Mouse (Mus musculus): ENCODE results near the gene Rpl7l1. TPM values are rescaled to one million over a fixed set of nuclear protein-coding genes. Genes with fewer than 3 reads are reported as not detected.
"Not testable (repeated sequence)": the region's sequence is repeated elsewhere in the genome, so short reads cannot be mapped to it uniquely, and the experiment has no call there.

Rpl7l1 gene
- polyA plus RNA-seq, 1 experiment from 2014 or later = 93.4 TPM

GRCm38 (mm10) chr17:46774131-46774472, 8.4 kb downstream of the Rpl7l1 start:
- H3K4me1 ChIP-seq (replicated peaks) = peaks cover 22% of the 10 kb centered on the region
- H3K9ac ChIP-seq = peak overlapping the region; percentile 88; the same call in 1 of the 2 replicates
- peaks cover 52% of the 10 kb centered on the region for H3K36me3 ChIP-seq
- H3K27ac ChIP-seq (replicated peaks) = no peak overlapping the region; the same call in 1 of the 2 replicates
- H3K9me3 ChIP-seq = no peaks in the 10 kb centered on the region
- no peak for ATAC-seq (ENCODE audit: low read depth)
- WGBS = 43% methylated on average over 2 of the region's 2 CpGs
- H3K4me3 ChIP-seq = no peak overlapping the region
- no peaks in the 10 kb centered on the region for H3K27me3 ChIP-seq
- peak overlapping the region; percentile 80 for H3K4me2 ChIP-seq

DNA sequence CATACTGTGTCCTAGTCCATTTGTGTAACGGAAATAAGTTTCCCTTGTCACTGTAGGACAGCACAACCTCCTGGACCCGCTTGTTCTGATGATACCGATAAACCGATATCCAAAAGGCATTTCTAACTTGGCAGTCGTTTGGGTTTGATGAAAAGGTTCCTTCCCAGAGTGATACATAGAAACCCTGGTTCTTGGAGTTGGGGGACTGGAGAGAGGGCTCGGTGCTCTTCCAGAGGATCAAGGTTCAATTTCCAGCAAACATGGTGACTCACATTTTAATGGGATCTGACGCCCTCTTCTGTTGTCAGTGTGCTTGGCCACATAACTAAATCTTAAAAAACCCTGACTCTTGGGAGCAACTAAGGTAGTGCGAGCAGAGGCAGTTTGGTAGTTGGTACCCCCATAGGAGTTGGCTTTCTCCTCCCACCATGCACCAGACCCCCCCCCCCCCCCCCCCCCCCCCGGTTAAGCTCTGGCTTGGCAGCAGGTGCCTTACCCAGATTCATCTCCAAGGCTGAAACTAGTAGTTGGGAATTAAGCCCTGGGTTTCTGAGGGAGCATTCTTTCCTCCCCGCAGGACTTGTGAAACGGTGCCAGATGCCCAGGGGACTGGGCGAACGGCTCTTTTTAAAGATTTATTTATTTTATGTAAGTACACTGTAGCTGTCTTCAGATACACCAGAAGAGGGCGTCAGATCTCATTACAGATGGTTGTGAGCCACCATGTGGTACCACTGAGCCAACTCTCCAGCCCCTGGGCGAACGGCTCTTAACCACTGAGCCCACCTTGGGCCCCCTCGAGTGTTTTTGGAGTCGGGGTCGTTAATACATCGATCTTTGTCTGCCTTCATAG, 9.0 kb downstream of the Rpl7l1 start:
- no peaks in the 10 kb centered on the region for H3K9me3 ChIP-seq
- H3K9ac ChIP-seq = peak overlapping the region; percentile 88
- peaks cover 22% of the 10 kb centered on the region for H3K4me1 ChIP-seq (replicated peaks)
- H3K4me3 ChIP-seq = peak overlapping the region; percentile 92
- peaks cover 46% of the 10 kb centered on the region for H3K36me3 ChIP-seq
- peak overlapping the region; percentile 80; the same call in 1 of the 2 replicates for H3K27ac ChIP-seq (replicated peaks)
- H3K27me3 ChIP-seq = no peaks in the 10 kb centered on the region
- ATAC-seq (ENCODE audit: low read depth) = no peak
- 9% methylated on average over 19 of the region's 20 CpGs for WGBS
- peak overlapping the region; percentile 80 for H3K4me2 ChIP-seq

GRCm38 (mm10) chr17:46772404-46773277, 9.8 kb downstream of the Rpl7l1 start, which contains the start of gene 2310039H08Rik:
Gene 2310039H08Rik, plus strand, starts transcription at chr17:46772635.
- H3K9me3 ChIP-seq = no peaks in the 10 kb centered on the region
- peak within 1 kb of the TSS; percentile 80 for H3K4me2 ChIP-seq
- under 1% methylated on average over 50 of the region's 50 CpGs for WGBS
- H3K9ac ChIP-seq = peak within 1 kb of the TSS; percentile 88
- peaks cover 37% of the 10 kb centered on the region for H3K36me3 ChIP-seq
- peaks cover 22% of the 10 kb centered on the region for H3K4me1 ChIP-seq (replicated peaks)
- ATAC-seq (ENCODE audit: low read depth) = peak; percentile 93
- H3K27me3 ChIP-seq = no peaks in the 10 kb centered on the region
- peak within 1 kb of the TSS; percentile 92 for H3K4me3 ChIP-seq
- peak within 1 kb of the TSS; percentile 80 for H3K27ac ChIP-seq (replicated peaks)

DNA sequence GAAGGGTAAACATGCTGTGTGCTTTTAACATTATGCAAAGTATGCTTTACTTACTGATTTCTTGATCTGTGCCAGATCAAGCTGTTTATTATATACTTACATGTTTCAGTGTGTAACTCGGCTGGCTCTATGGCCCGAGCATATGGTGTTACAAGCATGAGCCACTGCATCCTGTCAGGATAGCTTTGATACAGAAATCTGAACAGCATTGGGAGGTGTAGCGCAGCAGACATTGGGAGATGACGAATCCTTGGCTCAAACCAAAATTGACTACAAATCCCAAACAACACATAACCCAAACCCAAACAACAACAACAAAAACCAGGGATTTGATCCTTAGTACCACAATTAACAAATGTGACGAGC, 10.5 kb downstream of the Rpl7l1 start:
- Histone ChIP-seq H3K27me3 (no peaks in the 10 kb centered on the region), H3K4me2 (peak overlapping the region; percentile 80), H3K4me3 (peak overlapping the region; percentile 92), H3K9ac (peak overlapping the region; percentile 88), H3K4me1 (replicated peaks) (peaks cover 22% of the 10 kb centered on the region), H3K27ac (replicated peaks) (peak overlapping the region; percentile 80), H3K9me3 (no peaks in the 10 kb centered on the region), H3K36me3 (peaks cover 31% of the 10 kb centered on the region)
- 14% methylated on average over 5 of the region's 5 CpGs for WGBS
- peak; percentile 41 for ATAC-seq (ENCODE audit: low read depth)

DNA sequence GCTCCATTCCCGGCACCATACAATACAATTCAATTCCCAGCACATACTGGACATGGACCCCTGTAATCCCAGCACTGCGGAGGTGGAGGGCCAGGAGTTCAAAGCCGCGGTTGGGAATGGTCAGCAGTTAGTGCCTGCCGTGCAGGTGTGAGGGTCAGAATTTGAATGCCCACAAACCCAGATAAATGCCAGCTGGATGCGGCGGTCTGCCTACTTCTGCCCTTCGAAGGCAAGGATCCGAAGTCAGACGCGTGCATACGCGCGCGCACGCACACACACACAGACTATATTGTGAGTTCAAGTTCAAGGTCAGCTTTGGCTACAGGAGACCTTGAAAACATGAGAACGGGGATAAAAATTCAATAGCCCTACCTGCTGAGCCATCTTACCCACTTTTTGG, 10.9 kb downstream of the Rpl7l1 start:
- ATAC-seq (ENCODE audit: low read depth) = no peak
- H3K36me3 ChIP-seq = peaks cover 27% of the 10 kb centered on the region
- H3K27ac ChIP-seq (replicated peaks) = peak overlapping the region; percentile 80
- no peaks in the 10 kb centered on the region for H3K9me3 ChIP-seq
- WGBS = 65% methylated on average over 17 of the region's 17 CpGs
- peak overlapping the region; percentile 92 for H3K4me3 ChIP-seq
- H3K27me3 ChIP-seq = no peaks in the 10 kb centered on the region
- H3K4me1 ChIP-seq (replicated peaks) = peaks cover 22% of the 10 kb centered on the region
- H3K9ac ChIP-seq = peak overlapping the region; percentile 88
- H3K4me2 ChIP-seq = peak overlapping the region; percentile 80

DNA sequence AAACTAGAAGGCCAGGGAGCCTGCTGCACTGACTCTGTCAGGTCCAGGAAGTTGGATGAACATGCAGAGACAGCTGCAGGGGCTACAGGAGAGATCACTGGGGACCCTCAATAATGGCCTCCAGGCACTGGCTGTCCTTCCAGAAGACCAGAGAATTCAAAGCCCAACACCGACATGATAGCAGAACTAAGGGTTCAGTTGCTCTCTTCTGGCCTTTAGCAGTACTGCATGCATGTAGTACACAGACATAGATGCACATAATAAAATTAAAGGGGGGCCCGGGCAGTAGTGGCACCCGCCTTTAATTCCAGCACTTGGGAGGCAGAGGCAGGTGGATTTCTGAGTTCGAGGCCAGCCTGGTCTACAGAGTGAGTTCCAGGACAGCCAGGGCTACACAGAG, 11.4 kb downstream of the Rpl7l1 start:
- H3K36me3 ChIP-seq = peaks cover 21% of the 10 kb centered on the region
- peaks cover 22% of the 10 kb centered on the region for H3K4me1 ChIP-seq (replicated peaks)
- H3K9ac ChIP-seq = no peak overlapping the region
- no peak for ATAC-seq (ENCODE audit: low read depth)
- H3K27me3 ChIP-seq = no peaks in the 10 kb centered on the region
- no peak overlapping the region for H3K4me3 ChIP-seq
- 89% methylated on average over 4 of the region's 4 CpGs for WGBS
- no peaks in the 10 kb centered on the region for H3K9me3 ChIP-seq
- H3K27ac ChIP-seq (replicated peaks) = no peak overlapping the region
- no peak overlapping the region for H3K4me2 ChIP-seq

- WGBS = 91% methylated on average over 11 of the region's 11 CpGs
- H3K27me3 ChIP-seq = no peaks in the 10 kb centered on the region
- no peak for ATAC-seq (ENCODE audit: low read depth)
- H3K4me3 ChIP-seq = no peak overlapping the region
- peaks cover 16% of the 10 kb centered on the region for H3K36me3 ChIP-seq
- H3K9me3 ChIP-seq = no peaks in the 10 kb centered on the region
- no peak overlapping the region for H3K27ac ChIP-seq (replicated peaks)
- H3K9ac ChIP-seq = no peak overlapping the region
- peaks cover 22% of the 10 kb centered on the region for H3K4me1 ChIP-seq (replicated peaks)
- no peak overlapping the region for H3K4me2 ChIP-seq
Measured at GRCm38 (mm10) chr17:46770546-46770945, 11.9 kb downstream of the Rpl7l1 start.

DNA sequence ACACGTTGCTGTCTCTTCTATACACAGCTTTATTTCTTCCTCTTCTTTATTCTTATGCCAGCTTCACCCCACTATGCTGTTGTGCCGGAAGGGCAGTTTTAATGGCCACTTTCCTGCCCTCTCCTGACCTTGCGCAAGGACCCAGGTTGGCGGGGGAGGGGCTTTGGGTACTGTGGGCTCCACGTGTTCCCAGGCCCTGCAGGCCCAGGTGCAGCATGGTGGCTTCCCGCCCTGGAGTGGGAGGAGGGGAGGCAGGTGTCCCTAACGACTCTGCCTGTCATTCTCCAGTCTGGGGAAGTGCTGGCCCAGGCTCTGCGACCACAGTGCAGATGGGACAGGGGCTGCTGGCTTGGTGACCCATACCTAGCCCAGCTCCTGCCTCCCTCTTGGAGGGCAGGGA, 14.6 kb downstream of the Rpl7l1 start:
- ATAC-seq (ENCODE audit: low read depth) = no peak
- no peaks in the 10 kb centered on the region for H3K27me3 ChIP-seq
- H3K36me3 ChIP-seq = no peaks in the 10 kb centered on the region
- H3K9ac ChIP-seq = no peak overlapping the region
- H3K4me3 ChIP-seq = no peak overlapping the region
- no peaks in the 10 kb centered on the region for H3K9me3 ChIP-seq
- H3K27ac ChIP-seq (replicated peaks) = no peak overlapping the region
- 44% methylated on average over 8 of the region's 8 CpGs for WGBS
- peaks cover 8% of the 10 kb centered on the region for H3K4me1 ChIP-seq (replicated peaks)
- H3K4me2 ChIP-seq = no peak overlapping the region

- not testable (repeated sequence) for H3K36me3 ChIP-seq; H3K9me3 ChIP-seq; ATAC-seq (ENCODE audit: low read depth); H3K9ac ChIP-seq; H3K4me3 ChIP-seq; H3K27ac ChIP-seq (replicated peaks); H3K4me1 ChIP-seq (replicated peaks); H3K4me2 ChIP-seq; H3K27me3 ChIP-seq
- 75% methylated on average over 9 of the region's 9 CpGs for WGBS
Measured at GRCm38 (mm10) chr17:46764916-46765315, 17.6 kb downstream of the Rpl7l1 start.

DNA sequence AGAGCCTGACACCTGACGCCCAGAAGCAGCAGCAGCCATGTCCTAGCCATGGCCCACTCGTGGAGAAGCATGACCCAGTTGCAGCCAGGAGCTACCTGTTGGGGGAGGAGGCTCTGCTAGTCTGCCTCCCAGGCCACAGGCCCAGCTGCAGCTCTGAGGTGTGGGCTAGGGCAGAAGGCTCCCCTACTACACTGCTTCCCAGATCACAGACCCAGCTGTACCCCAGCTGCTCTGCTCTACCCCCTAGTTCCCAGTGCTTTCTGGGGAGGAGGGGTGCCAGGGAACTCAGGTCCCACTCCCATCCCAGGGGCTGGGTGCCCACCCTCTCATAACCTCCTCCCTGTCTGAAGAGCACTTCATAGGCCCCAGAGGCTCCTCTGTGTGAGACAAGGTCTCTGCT, 18.9 kb downstream of the Rpl7l1 start, which contains the start of gene Ptcra:
Gene Ptcra, minus strand, starts transcription at position 169 of the 400 bp plus-strand sequence.
- Histone ChIP-seq H3K9me3 (no peaks in the 10 kb centered on the region), H3K4me1 (replicated peaks) (no peaks in the 10 kb centered on the region), H3K27ac (replicated peaks) (no peak within 1 kb of the TSS), H3K4me2 (no peak within 1 kb of the TSS), H3K27me3 (no peaks in the 10 kb centered on the region), H3K36me3 (no peaks in the 10 kb centered on the region), H3K9ac (no peak within 1 kb of the TSS), H3K4me3 (no peak within 1 kb of the TSS)
- WGBS = 68% methylated on average over 2 of the region's 2 CpGs
- no peak for ATAC-seq (ENCODE audit: low read depth)

DNA sequence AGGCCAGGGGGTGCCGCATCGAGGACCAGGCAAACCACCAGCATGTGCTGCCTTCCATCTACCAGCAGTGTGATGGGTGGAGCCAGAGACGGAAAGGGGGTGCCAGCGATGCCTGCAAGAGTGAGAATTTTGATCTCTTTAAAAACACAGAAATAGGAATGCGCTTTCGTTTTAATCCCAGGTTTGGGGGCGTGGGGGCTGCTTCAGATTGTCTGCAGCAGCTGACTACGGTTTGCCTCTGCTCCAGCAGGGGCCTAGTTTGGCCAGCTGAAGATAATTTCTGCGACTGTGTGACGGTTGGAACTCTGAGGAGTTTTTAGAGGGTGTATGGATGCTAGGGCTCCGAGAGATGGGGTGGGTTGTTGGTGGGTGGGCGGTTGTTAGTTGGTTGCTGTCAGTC, 23.7 kb downstream of the Rpl7l1 start:
- Histone ChIP-seq H3K36me3 (no peaks in the 10 kb centered on the region), H3K9ac (no peak overlapping the region), H3K4me2 (no peak overlapping the region), H3K9me3 (no peaks in the 10 kb centered on the region), H3K27ac (replicated peaks) (no peak overlapping the region), H3K4me3 (no peak overlapping the region), H3K4me1 (replicated peaks) (no peaks in the 10 kb centered on the region), H3K27me3 (no peaks in the 10 kb centered on the region)
- 84% methylated on average over 12 of the region's 12 CpGs for WGBS
- ATAC-seq (ENCODE audit: low read depth) = no peak

Measured in neural tube, embryonic 13.5 days (tissue).